Mouse (Mus musculus): ENCODE results near the gene Zhx3.
A peak's percentile ranks its signal among the peaks of the same experiment; 100 is the strongest.

Zhx3 gene

GRCm38 (mm10) chr2:160760433-160761184 is 112.2 kb downstream of the Zhx3 start:
- ATAC-seq (ENCODE audit: low TSS enrichment), result no peak

GRCm38 (mm10) chr2:160756583-160757203 is 116.1 kb downstream of the Zhx3 start:
- no peak for ATAC-seq (ENCODE audit: low TSS enrichment)

GRCm38 (mm10) chr2:160747075-160747474 is 125.7 kb downstream of the Zhx3 start:
- ATAC-seq (ENCODE audit: low TSS enrichment), result no peak

GRCm38 (mm10) chr2:160746637-160747036 is 126.2 kb downstream of the Zhx3 start:
- ATAC-seq (ENCODE audit: low TSS enrichment), result no peak

GRCm38 (mm10) chr2:160745497-160745896 is 127.3 kb downstream of the Zhx3 start:
- ATAC-seq (ENCODE audit: low TSS enrichment), result no peak

- ATAC-seq (ENCODE audit: low TSS enrichment), result no peak
Measured at GRCm38 (mm10) chr2:160744823-160745210, 128.0 kb downstream of the Zhx3 start.

GRCm38 (mm10) chr2:160744040-160744822 is 128.6 kb downstream of the Zhx3 start:
- ATAC-seq (ENCODE audit: low TSS enrichment), result 0 out of 2 replicates have a peak, but pooled peaks have one; percentile 7

GRCm38 (mm10) chr2:160742161-160742609 is 130.6 kb downstream of the Zhx3 start:
- ATAC-seq (ENCODE audit: low TSS enrichment), result no peak

GRCm38 (mm10) chr2:160741580-160741979 is 131.2 kb downstream of the Zhx3 start:
- ATAC-seq (ENCODE audit: low TSS enrichment), result no peak

- ATAC-seq (ENCODE audit: low TSS enrichment), result no peak
Measured at GRCm38 (mm10) chr2:160740521-160741156, 132.2 kb downstream of the Zhx3 start.

GRCm38 (mm10) chr2:160739647-160740356 is 133.0 kb downstream of the Zhx3 start:
- no peak for ATAC-seq (ENCODE audit: low TSS enrichment)

GRCm38 (mm10) chr2:160738354-160738753 is 134.4 kb downstream of the Zhx3 start:
- no peak for ATAC-seq (ENCODE audit: low TSS enrichment)

- no peak for ATAC-seq (ENCODE audit: low TSS enrichment)
Measured at GRCm38 (mm10) chr2:160736466-160736865, 136.3 kb downstream of the Zhx3 start.

GRCm38 (mm10) chr2:160735706-160736310 is 137.0 kb downstream of the Zhx3 start:
- no peak for ATAC-seq (ENCODE audit: low TSS enrichment)

GRCm38 (mm10) chr2:160734331-160734730 is 138.5 kb downstream of the Zhx3 start:
- ATAC-seq (ENCODE audit: low TSS enrichment), result no peak

GRCm38 (mm10) chr2:160733131-160733531 is 139.7 kb downstream of the Zhx3 start:
- ATAC-seq (ENCODE audit: low TSS enrichment), result no peak

- no peak for ATAC-seq (ENCODE audit: low TSS enrichment)
Measured at GRCm38 (mm10) chr2:160732420-160732995, 140.3 kb downstream of the Zhx3 start.

GRCm38 (mm10) chr2:160731839-160732261 is 140.9 kb downstream of the Zhx3 start:
- ATAC-seq (ENCODE audit: low TSS enrichment), result no peak

- peak; percentile 73 for ATAC-seq (ENCODE audit: low TSS enrichment)
Measured at GRCm38 (mm10) chr2:160731117-160731838, 141.5 kb downstream of the Zhx3 start, which contains the start of gene Plcg1. Plcg1 (plus strand) TSS chr2:160731300.

GRCm38 (mm10) chr2:160730797-160731116 is 142.0 kb downstream of the Zhx3 start:
- 0 out of 2 replicates have a peak, but pooled peaks have one; percentile 0 for ATAC-seq (ENCODE audit: low TSS enrichment)

Measured in frontal cortex, adult (tissue).